Mouse (Mus musculus): Measurements from ENCODE around the gene Sash3. TPM values are rescaled to one million over a fixed set of nuclear protein-coding genes. Genes with fewer than 3 reads are reported as not detected.
A peak's percentile ranks its signal among the peaks of the same experiment; 100 is the strongest.

Sash3 gene
- total and polyA plus RNA-seq, 3 experiments = 0.31 to 1.2 TPM; not detected in 1

DNA sequence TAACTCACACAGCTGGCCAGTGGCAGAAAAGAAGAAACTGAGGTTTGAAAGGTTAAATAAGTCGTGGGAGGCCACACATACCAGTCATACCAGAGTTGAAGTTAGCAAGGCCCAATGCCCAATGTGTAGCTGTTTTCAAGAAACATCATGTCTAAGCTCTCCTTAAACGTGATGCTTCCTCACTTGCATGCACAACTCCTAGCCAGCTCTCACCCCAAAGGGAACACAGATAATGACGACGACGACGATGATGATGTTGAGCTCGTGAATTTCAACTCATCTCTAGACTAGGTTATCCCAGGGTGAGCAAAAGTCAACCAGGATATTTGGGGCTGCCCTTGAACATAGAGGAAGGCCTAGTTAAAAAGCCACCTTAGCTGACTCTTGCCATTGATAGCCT is 5.9 kb downstream of the Sash3 start:
- Histone ChIP-seq H3K27me3 (ENCODE audit: control insufficient read depth in 1 of 2, insufficient read depth in 2 of 2, low read length in 2 of 2) (no peaks in the 10 kb centered on the region), H3K9me3 (replicated peaks; ENCODE audit: insufficient read depth, low read length) (no peaks in the 10 kb centered on the region), H3K79me2 (ENCODE audit: control insufficient read depth, insufficient read depth, low read length, poor library complexity) (no peaks in the 10 kb centered on the region), H3K9ac (ENCODE audit: control insufficient read depth, low read depth, low read length, poor library complexity, severe bottlenecking) (no peak overlapping the region), H3K4me1 (ENCODE audit: control insufficient read depth in 1 of 2, insufficient read depth in 2 of 2, low read length in 2 of 2) (peaks cover 15 to 38% of the 10 kb centered on the region in 2 experiments), H3K4me3 (ENCODE audit: control insufficient read depth in 1 of 2, insufficient read depth in 1 of 2, low read depth in 2 of 2, low read length in 2 of 2) (no peak overlapping the region), H3K36me3 (ENCODE audit: control insufficient read depth in 1 of 2, insufficient read depth in 2 of 2, low read length in 2 of 2) (peaks cover 0 to 26% of the 10 kb centered on the region in 2 experiments; a peak in 2 of 4 replicates), H3K27ac (ENCODE audit: control insufficient read depth, low read depth, low read length) (no peak overlapping the region)
- no peak for TF ChIP-seq MAFK (IDR thresholded peaks at IDR 0.05; ENCODE audit: borderline replicate concordance, low read depth, low read length)
- TF ChIP-seq GATA1 (IDR thresholded peaks at IDR 0.05; ENCODE audit: low read depth, low read length) = no peak
- TF ChIP-seq UBTF (IDR thresholded peaks at IDR 0.05; ENCODE audit: borderline replicate concordance, insufficient read depth, low read depth, low read length) = no peak
- no peak for TF ChIP-seq KAT2A (conservative IDR thresholded peaks at IDR 0.05; ENCODE audit: low read depth, low read length)
- TF ChIP-seq SIN3A (IDR thresholded peaks at IDR 0.05; ENCODE audit: low read length) = no peak
- no peak for TF ChIP-seq ETS1 (IDR thresholded peaks at IDR 0.05; ENCODE audit: low read depth, low read length)
- TF ChIP-seq RCOR1 (IDR thresholded peaks at IDR 0.05; ENCODE audit: low read depth, low read length) = no peak
- DNase-seq (ENCODE audit: low read depth, low spot score) = no peak

DNA sequence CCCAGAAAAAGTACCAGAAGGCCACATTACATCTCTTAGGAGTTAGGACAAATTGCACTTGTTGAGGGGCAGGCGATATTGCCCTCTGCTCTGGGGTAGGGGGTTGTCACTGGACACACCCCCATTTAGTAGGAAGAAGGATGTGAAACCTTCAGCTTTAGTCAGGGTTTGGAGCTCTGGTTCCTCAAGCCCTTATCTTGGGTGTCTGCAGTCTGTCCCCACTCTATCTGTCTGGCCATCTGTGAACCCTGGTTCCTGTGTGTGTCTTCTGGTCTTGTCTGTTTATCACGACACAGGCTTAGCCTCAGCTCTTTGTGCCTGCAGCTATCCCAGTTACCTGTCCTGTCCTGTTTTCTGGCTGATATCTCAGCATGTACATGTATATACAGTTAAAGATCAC is 7.2 kb downstream of the Sash3 start:
- Histone ChIP-seq H3K4me3 (ENCODE audit: control insufficient read depth in 1 of 2, insufficient read depth in 1 of 2, low read depth in 2 of 2, low read length in 2 of 2) (no peak overlapping the region), H3K4me1 (ENCODE audit: control insufficient read depth in 1 of 2, insufficient read depth in 2 of 2, low read length in 2 of 2) (peaks cover 8 to 41% of the 10 kb centered on the region in 2 experiments), H3K9me3 (replicated peaks; ENCODE audit: insufficient read depth, low read length) (no peaks in the 10 kb centered on the region), H3K27ac (ENCODE audit: control insufficient read depth, low read depth, low read length) (peak overlapping the region; percentile 56), H3K36me3 (ENCODE audit: control insufficient read depth in 1 of 2, insufficient read depth in 2 of 2, low read length in 2 of 2) (peaks cover 0 to 27% of the 10 kb centered on the region in 2 experiments; a peak in 2 of 4 replicates), H3K27me3 (ENCODE audit: control insufficient read depth in 1 of 2, insufficient read depth in 2 of 2, low read length in 2 of 2) (no peaks in the 10 kb centered on the region), H3K9ac (ENCODE audit: control insufficient read depth, low read depth, low read length, poor library complexity, severe bottlenecking) (no peak overlapping the region), H3K79me2 (ENCODE audit: control insufficient read depth, insufficient read depth, low read length, poor library complexity) (no peaks in the 10 kb centered on the region)
- DNase-seq (ENCODE audit: low read depth, low spot score) = peak; percentile 89
- peak; percentile 95 to 96 for TF ChIP-seq EP300 (IDR thresholded peaks at IDR 0.05; ENCODE audit: low read depth in 1 of 2, low read length in 2 of 2)
- peak; percentile 73 for TF ChIP-seq MYB (IDR thresholded peaks at IDR 0.05; ENCODE audit: low read depth, low read length)
- TF ChIP-seq ELF1 (IDR thresholded peaks at IDR 0.05; ENCODE audit: low read depth, low read length) = peak; percentile 31; the same call in 1 of the 2 replicates
- TF ChIP-seq CHD1 (IDR thresholded peaks at IDR 0.05; ENCODE audit: low read depth, low read length) = no peak
- 0 out of 2 replicates have a peak, but pooled peaks have one; percentile 13 for TF ChIP-seq ZNF384 (IDR thresholded peaks at IDR 0.05; ENCODE audit: low read depth, low read length)
- no peak for TF ChIP-seq TBP (IDR thresholded peaks at IDR 0.05; ENCODE audit: low read depth, low read length)
- TF ChIP-seq POLR2AphosphoS5 (IDR thresholded peaks at IDR 0.05; ENCODE audit: borderline replicate concordance, low read depth, low read length) = no peak
- TF ChIP-seq ZC3H11A (IDR thresholded peaks at IDR 0.05; ENCODE audit: low read depth, low read length) = no peak
- TF ChIP-seq SMC3 (IDR thresholded peaks at IDR 0.05; ENCODE audit: low read depth, low read length) = no peak
- TF ChIP-seq MXI1 (IDR thresholded peaks at IDR 0.05; ENCODE audit: low read depth, low read length) = no peak
- no peak for TF ChIP-seq POLR2A (IDR thresholded peaks at IDR 0.05; ENCODE audit: control insufficient read depth in 1 of 2, insufficient read depth in 1 of 2, low read depth in 1 of 2, low read length in 2 of 2, poor library complexity in 1 of 2)
- TF ChIP-seq BHLHE40 (IDR thresholded peaks at IDR 0.05; ENCODE audit: borderline replicate concordance, low read depth, low read length) = peak; percentile 72; the same call in 1 of the 2 replicates
- peak; percentile 36; the same call in 1 of the 2 replicates for TF ChIP-seq HCFC1 (IDR thresholded peaks at IDR 0.05; ENCODE audit: low read depth, low read length)
- TF ChIP-seq JUND (IDR thresholded peaks at IDR 0.05; ENCODE audit: low read depth, low read length) = 0 out of 2 replicates have a peak, but pooled peaks have one; percentile 15
- TF ChIP-seq KAT2A (conservative IDR thresholded peaks at IDR 0.05; ENCODE audit: low read depth, low read length) = no peak
- TF ChIP-seq NELFE (IDR thresholded peaks at IDR 0.05; ENCODE audit: low read depth, low read length) = no peak
- TF ChIP-seq POLR2AphosphoS2 (IDR thresholded peaks at IDR 0.05; ENCODE audit: low read length) = no peak
- peak; percentile 97 for TF ChIP-seq GATA1 (IDR thresholded peaks at IDR 0.05; ENCODE audit: low read depth, low read length)
- peak; percentile 98 for TF ChIP-seq TCF12 (IDR thresholded peaks at IDR 0.05; ENCODE audit: low read depth, low read length)
- no peak for TF ChIP-seq MAX (IDR thresholded peaks at IDR 0.05; ENCODE audit: low read length)
- no peak for TF ChIP-seq NRF1 (IDR thresholded peaks at IDR 0.05; ENCODE audit: insufficient read depth, low read depth, low read length, poor library complexity, severe bottlenecking)
- TF ChIP-seq MYC (IDR thresholded peaks at IDR 0.05; ENCODE audit: low read depth, low read length) = peak; percentile 64; the same call in 1 of the 2 replicates
- TF ChIP-seq USF1 (IDR thresholded peaks at IDR 0.05; ENCODE audit: low read depth, low read length) = no peak
- TF ChIP-seq TAL1 (IDR thresholded peaks at IDR 0.05; ENCODE audit: low read length) = peak; percentile 98
- no peak for TF ChIP-seq ZMIZ1 (IDR thresholded peaks at IDR 0.05; ENCODE audit: low read depth, low read length)
- TF ChIP-seq RCOR1 (IDR thresholded peaks at IDR 0.05; ENCODE audit: low read depth, low read length) = peak; percentile 90
- TF ChIP-seq ETS1 (IDR thresholded peaks at IDR 0.05; ENCODE audit: low read depth, low read length) = peak; percentile 92
- peak; percentile 18; the same call in 1 of the 2 replicates for TF ChIP-seq MAFK (IDR thresholded peaks at IDR 0.05; ENCODE audit: borderline replicate concordance, low read depth, low read length)
- TF ChIP-seq GABPA (IDR thresholded peaks at IDR 0.05; ENCODE audit: low read depth, low read length) = no peak
